Mouse (Mus musculus): ENCODE measurements at regions not wholly inside any gene's neighbourhood (a gene's known extent, or its start where the extent isn't known, plus 50 kb on each side); places are given as distances from the start of the nearest gene placed in this dataset.

- no peak for TF ChIP-seq CTCF (IDR thresholded peaks at IDR 0.05; ENCODE audit: insufficient read depth, low read depth, low read length)
- no peak for TF ChIP-seq POLR2A (IDR thresholded peaks at IDR 0.05; ENCODE audit: insufficient read depth, low read depth, low read length)
These were observed 455.2 kb upstream of the Gm765 start for GRCm38 (mm10) chr6:98797778-98798177.
